Comparison of ENCODE assay signal across 8 mouse cellular contexts in the genomic region with DNA sequence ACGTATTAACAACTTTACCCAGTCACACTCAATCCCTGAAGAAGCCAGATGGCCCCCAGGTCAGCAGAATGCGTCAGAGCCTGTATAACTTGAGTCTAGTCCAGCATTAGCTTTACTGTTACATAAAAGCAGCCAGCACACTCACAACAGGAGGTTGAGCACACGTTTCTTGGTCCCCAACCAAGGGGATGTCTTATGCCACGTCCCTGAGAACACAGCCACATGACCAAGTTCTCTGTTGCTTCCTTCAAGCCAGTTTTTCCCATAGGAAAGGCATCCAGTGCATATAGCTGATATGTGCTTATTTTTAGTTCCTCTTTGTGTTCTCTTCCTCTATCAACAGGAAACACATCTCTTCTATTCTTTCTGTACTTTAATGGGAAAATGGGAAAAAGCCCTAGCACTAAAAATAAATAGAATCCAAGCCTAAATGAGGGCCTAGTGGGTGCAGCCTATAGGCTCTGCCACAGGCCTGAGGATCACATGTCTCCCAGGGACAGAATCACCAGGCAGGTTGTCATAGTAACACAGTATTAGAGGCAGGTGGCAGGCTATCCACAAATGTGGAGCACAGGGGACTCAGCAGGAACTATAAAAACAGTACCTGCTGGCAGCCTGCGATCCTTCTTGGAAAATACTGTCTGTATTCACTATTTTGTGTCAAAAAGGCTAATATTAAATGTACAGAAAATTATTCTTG.
A peak's percentile ranks its signal among the peaks of the same experiment; 100 is the strongest.
DNase-seq lines count a peak whose midpoint lies in the region; ATAC-seq lines count a peak whose summit lies in the region.

No protein-coding gene starts in this region.

- no peaks in the 10 kb centered on the region for H3K36me3 ChIP-seq in heart, embryonic 14.5 days (ENCODE audit: control insufficient read depth, insufficient read depth, low read length)
- no peaks in the 10 kb centered on the region for H3K36me3 ChIP-seq in hindbrain, embryonic 10.5 days

- H3K9ac ChIP-seq in heart, embryonic 14.5 days (ENCODE audit: low read length): no peak overlapping the region

- DNase-seq in heart, adult 8-10 months (ENCODE audit: low spot score): no peak
- DNase-seq in cerebellum, adult 11-12 months: peak; percentile 55
- no peak for DNase-seq in hindbrain, embryonic 10.5 days (ENCODE audit: low spot score)
- DNase-seq in mesoderm, embryonic 11.5 days (ENCODE audit: low read depth, low spot score): peak; percentile 14
- no peak for DNase-seq in gastrocnemius, adult 18-20 months (ENCODE audit: low spot score)
- DNase-seq in adrenal gland, adult 2 months: no peak
- no peak for DNase-seq in gastrocnemius, postnatal 36 days

- no peak for ATAC-seq in heart, embryonic 14.5 days (ENCODE audit: insufficient number of reproducible peaks, insufficient read depth, low FRiP score, low read depth)

- no peaks in the 10 kb centered on the region; a peak in 1 of 4 replicates for H3K4me1 ChIP-seq in heart, embryonic 14.5 days (ENCODE audit: control insufficient read depth in 2 of 2, insufficient read depth in 2 of 2, low read length in 2 of 2)
- peaks cover 10% of the 10 kb centered on the region for H3K4me1 ChIP-seq in hindbrain, embryonic 10.5 days (replicated peaks)

- H3K27ac ChIP-seq in heart, embryonic 14.5 days (replicated peaks in 1 of 2; ENCODE audit: control insufficient read depth in 1 of 2, insufficient read depth in 1 of 2, low read depth in 2 of 2, low read length in 2 of 2): 0 out of 4 replicates have a peak overlapping the region, but pooled peaks have one; percentile 1 to 6
- peak overlapping the region; percentile 35; the same call in 1 of the 2 replicates for H3K27ac ChIP-seq in hindbrain, embryonic 10.5 days

- no peaks in the 10 kb centered on the region for H3K27me3 ChIP-seq in heart, embryonic 14.5 days (ENCODE audit: control insufficient read depth, insufficient read depth, low read length)
- H3K27me3 ChIP-seq in hindbrain, embryonic 10.5 days (ENCODE audit: insufficient read depth, poor library complexity, severe bottlenecking): no peaks in the 10 kb centered on the region

- H3K4me2 ChIP-seq in heart, embryonic 14.5 days (ENCODE audit: low read length): no peak overlapping the region

- WGBS in heart, embryonic 14.5 days: 47% methylated on average over 5 of the region's 5 CpGs
- 49% methylated on average over 5 of the region's 5 CpGs for WGBS in hindbrain, embryonic 10.5 days

- H3K9me3 ChIP-seq in heart, embryonic 14.5 days (ENCODE audit: control insufficient read depth, low read length): no peaks in the 10 kb centered on the region
- H3K9me3 ChIP-seq in hindbrain, embryonic 10.5 days: no peaks in the 10 kb centered on the region

- no peak overlapping the region for H3K4me3 ChIP-seq in heart, embryonic 14.5 days (ENCODE audit: control insufficient read depth in 1 of 2, insufficient read depth in 1 of 2, low read depth in 1 of 2, low read length in 2 of 2)
- no peak overlapping the region for H3K4me3 ChIP-seq in hindbrain, embryonic 10.5 days

- intact Hi-C loops in gastrocnemius, postnatal 36 days (cut with DNase I): no loop called here

Comparison
In these comparisons a context has a peak if more than half of its experiments do, and no peak if none do; other contexts are left out.
1. DNase-seq: peak in cerebellum, adult 11-12 months (single experiment) and mesoderm, embryonic 11.5 days (single experiment); none in heart, adult 8-10 months (single experiment), hindbrain, embryonic 10.5 days (single experiment), gastrocnemius, adult 18-20 months (single experiment), adrenal gland, adult 2 months (single experiment) and gastrocnemius, postnatal 36 days (0 of 2).